In genomic region chr9:105244024-105244423, GRCm38 (mm10) we compare ENCODE assay signal across 11 mouse cellular contexts.
DNase-seq lines count a peak whose midpoint lies in the region; TF ChIP-seq lines count a peak whose summit lies in the region.
"Had no signal": no experiment of that assay in that cellular context is flagged by ENCODE, and none has a peak within 500 bp of the region (broad histone marks: within the 10 kb centered on the region; RNA-seq: fewer than 3 reads in every experiment).

No protein-coding gene starts in this region.

- TF ChIP-seq CTCF in CH12.LX (conservative IDR thresholded peaks at IDR 0.05 in 1 of 2, IDR thresholded peaks at IDR 0.05 in 1 of 2; ENCODE audit: low read depth in 2 of 2, low read length in 2 of 2): no peak

- no peak for TF ChIP-seq EP300 in CH12.LX (IDR thresholded peaks at IDR 0.05; ENCODE audit: low read length)

- no peaks in the 10 kb centered on the region for H3K79me2 ChIP-seq in CH12.LX (replicated peaks; ENCODE audit: control insufficient read depth, extremely low read depth, insufficient read depth, poor library complexity, severe bottlenecking)

- no peak overlapping the region for H3K27ac ChIP-seq in CH12.LX (ENCODE audit: insufficient read depth, low read depth)
- H3K27ac ChIP-seq: hindbrain, postnatal 0 days had no signal

- TF ChIP-seq RAD21 in CH12.LX (IDR thresholded peaks at IDR 0.05; ENCODE audit: low read depth, low read length): no peak

- in situ Hi-C loops in CH12.LX (cut with MboI; ENCODE audit: low pct_ligation_motif_present, low pct_unique_long_range_greater_than_20kb, low sequenced_read_pairs): no loop called here

- no peak overlapping the region for H3K9ac ChIP-seq in CH12.LX (ENCODE audit: insufficient read depth, low read depth)

- no peak overlapping the region for H3K4me2 ChIP-seq in CH12.LX (ENCODE audit: insufficient read depth, low read depth, poor library complexity, severe bottlenecking)

- peaks cover 3% of the 10 kb centered on the region for H3K27me3 ChIP-seq in CH12.LX (replicated peaks)

- H3K4me1 ChIP-seq in CH12.LX (ENCODE audit: control insufficient read depth in 1 of 2, insufficient read depth in 2 of 2): no peaks in the 10 kb centered on the region

- no peaks in the 10 kb centered on the region for H3K36me3 ChIP-seq in CH12.LX (replicated peaks in 1 of 2; ENCODE audit: control insufficient read depth in 1 of 2, insufficient read depth in 1 of 2, low read length in 1 of 2)

- peaks cover 2% of the 10 kb centered on the region for H3K9me3 ChIP-seq in CH12.LX (replicated peaks; ENCODE audit: low read length)

- DNase-seq in kidney, adult 9 months: peak; percentile 16
- no peak for DNase-seq in kidney, adult 11 months
- DNase-seq in 3T3-L1 (ENCODE audit: low read depth, low spot score) (peak; percentile 8), CH12.LX (ENCODE audit: extremely low read depth) (peak; percentile 58)
- peak; percentile 41 for DNase-seq in hindlimb bud, embryonic 11.5 days (ENCODE audit: extremely low spot score, low read depth, low spot score)
- no peak for DNase-seq in frontal cortex, postnatal 36 days (ENCODE audit: low spot score in 2 of 2)
- no peak for DNase-seq in layer of hippocampus, adult 8-10 months (ENCODE audit: low spot score in 2 of 2)
- no peak for DNase-seq in layer of hippocampus, adult 11-12 months (ENCODE audit: low spot score)
- DNase-seq: cerebellum, postnatal 14 days; left cerebral cortex, postnatal 4 days had no signal

- H3K4me3 ChIP-seq in CH12.LX (replicated peaks in 1 of 3; ENCODE audit: low read depth in 2 of 3, low read length in 2 of 3, poor library complexity in 1 of 3): no peak overlapping the region

- TF ChIP-seq POLR2A in CH12.LX (IDR thresholded peaks at IDR 0.05; ENCODE audit: low read depth, low read length): no peak

- dilution Hi-C loops in CH12.LX (cut with MboI; ENCODE audit: extremely low pct_ligation_motif_present, extremely low pct_unique_long_range_greater_than_20kb, low sequenced_read_pairs): no loop called here

TF ChIP-seq in CH12.LX, 34 proteins besides CTCF, POLR2A, EP300 and RAD21:
- no peak for TF ChIP-seq ZNF384 (IDR thresholded peaks at IDR 0.05; ENCODE audit: low read depth, low read length)
- TF ChIP-seq USF2 (conservative IDR thresholded peaks at IDR 0.05; ENCODE audit: low read depth, low read length): no peak
- no peak for TF ChIP-seq ELF1 (IDR thresholded peaks at IDR 0.05; ENCODE audit: low read depth, low read length)
- TF ChIP-seq IRF4 (IDR thresholded peaks at IDR 0.05; ENCODE audit: low read depth, low read length): no peak
- TF ChIP-seq NRF1 (IDR thresholded peaks at IDR 0.05; ENCODE audit: low read depth, low read length): no peak
- TF ChIP-seq TCF12 (IDR thresholded peaks at IDR 0.05; ENCODE audit: low read depth, low read length): no peak
- TF ChIP-seq ZC3H11A (IDR thresholded peaks at IDR 0.05; ENCODE audit: low read depth, low read length): no peak
- TF ChIP-seq MEF2A (IDR thresholded peaks at IDR 0.05; ENCODE audit: borderline replicate concordance, low read depth, low read length): no peak
- no peak for TF ChIP-seq CHD2 (IDR thresholded peaks at IDR 0.05; ENCODE audit: low read length)

Comparison
In these comparisons a context has a peak if more than half of its experiments do, and no peak if none do; other contexts are left out.
1. DNase-seq: peak in kidney, adult 9 months (single experiment), 3T3-L1 (single experiment), CH12.LX (single experiment) and hindlimb bud, embryonic 11.5 days (single experiment); none in kidney, adult 11 months (single experiment), frontal cortex, postnatal 36 days (0 of 2), layer of hippocampus, adult 8-10 months (0 of 2) and layer of hippocampus, adult 11-12 months (single experiment).